Mouse (Mus musculus): Measurements from ENCODE around the gene Gpr37l1.

DNA sequence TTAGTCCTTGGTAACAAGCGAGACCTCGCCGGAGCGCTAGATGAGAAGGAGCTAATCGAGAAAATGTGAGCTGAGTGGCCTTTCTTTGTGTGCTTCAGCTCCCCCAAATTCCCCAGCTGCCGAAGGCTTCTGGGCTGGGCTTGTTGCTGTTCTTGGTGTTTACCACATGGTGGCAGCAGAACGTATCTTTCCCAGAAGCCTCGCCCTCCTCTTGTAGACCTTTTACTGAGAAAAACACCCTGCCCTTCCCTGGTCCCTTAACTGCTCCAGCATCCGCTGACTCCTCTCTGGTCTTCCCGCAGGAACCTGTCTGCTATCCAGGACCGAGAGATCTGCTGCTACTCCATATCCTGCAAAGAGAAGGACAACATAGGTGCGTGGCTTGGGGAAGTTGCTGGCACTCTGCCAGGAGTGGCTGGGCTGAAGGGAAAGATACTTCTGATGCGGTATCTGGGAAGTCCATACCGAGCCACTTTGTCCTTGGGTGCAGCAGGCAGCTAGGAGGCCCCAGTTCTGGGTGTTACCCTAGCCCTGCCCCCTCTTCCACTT is 13.0 kb downstream of the Gpr37l1 start:
- TF ChIP-seq POLR2A (IDR thresholded peaks at IDR 0.05; ENCODE audit: low read depth, low read length) (no peak), CTCF (IDR thresholded peaks at IDR 0.05; ENCODE audit: borderline replicate concordance, insufficient read depth, low read length) (peak; percentile 26; the same call in 1 of the 2 replicates)

Measured in embryonic fibroblast, embryonic 13.5 days (primary cell).